Mouse (Mus musculus): Measurements from ENCODE around the gene Sox13.

The Sox13 gene

DNA sequence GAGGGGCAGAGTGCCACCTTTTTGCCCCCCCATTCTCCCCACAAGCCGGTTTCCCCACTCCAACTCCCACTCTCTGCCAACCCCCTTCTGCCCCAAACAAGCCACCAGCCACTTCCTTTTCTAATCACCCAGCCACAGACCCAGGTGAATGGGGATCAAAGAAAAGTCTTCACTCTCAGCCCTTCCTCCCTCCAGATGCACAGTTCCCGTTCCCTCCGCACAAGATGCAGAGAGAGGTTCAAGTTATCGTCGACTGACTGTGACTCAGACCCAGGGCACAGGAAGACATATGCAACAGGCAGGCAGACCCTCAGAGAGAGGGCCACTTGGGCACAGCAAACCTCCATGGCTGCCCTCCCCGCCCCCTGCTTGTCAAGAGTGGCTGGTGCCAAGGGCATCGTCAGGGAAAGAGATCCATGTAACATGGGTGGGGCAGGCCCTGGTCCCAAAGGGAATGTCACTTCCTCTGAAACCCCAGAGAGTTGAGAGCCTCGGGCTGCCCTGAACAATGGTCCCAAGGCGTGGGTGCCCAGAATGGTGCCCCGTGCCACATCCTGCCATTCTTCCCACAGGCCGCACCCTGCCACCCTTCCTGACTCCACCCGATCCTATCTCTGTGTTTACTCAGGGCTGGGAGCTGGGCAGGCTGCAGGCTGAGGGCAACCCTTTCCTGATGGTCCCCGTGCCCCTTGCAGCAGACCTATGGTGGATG lies 24.0 kb downstream of the Sox13 start:
- no peak for DNase-seq (ENCODE audit: low read depth, low spot score)

DNA sequence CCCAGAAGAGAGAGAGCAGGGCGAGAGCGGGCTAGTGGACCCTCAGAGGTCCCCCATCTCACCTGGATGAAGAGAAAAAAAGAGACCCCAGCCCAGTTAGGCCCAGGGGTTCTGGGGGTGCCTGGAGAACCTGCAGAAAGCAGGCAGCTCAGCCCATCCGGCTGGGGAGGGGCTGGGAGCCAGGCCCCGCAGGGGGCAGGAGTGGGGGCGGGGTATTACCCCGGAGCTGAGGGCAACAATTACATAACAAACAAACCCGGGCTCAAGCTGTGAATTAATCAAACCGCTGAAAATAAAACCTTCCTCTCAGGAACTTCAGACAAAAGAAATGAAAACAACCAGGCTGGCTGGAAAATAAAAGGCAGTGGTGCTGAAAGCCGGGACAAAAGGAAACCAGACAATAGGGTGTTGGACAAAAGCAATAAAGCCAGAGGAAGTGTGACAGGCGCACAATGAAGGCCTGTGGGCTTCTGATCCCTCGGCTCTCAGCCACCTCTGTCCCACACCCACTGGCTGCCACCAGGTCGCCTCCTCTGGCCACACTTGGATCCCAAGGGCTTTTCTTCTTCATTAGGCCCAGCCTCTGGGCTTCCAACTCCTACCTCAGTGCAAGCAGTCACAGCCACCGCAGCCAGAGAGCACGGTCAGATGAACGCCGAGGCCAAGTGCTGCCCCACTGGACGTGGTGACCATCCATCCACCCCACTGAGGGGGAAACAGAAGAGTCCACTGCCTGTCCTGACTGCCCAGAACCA lies 26.5 kb downstream of the Sox13 start:
- peak; percentile 71 for DNase-seq (ENCODE audit: low read depth, low spot score)

GRCm38 (mm10) chr1:133397094-133397482 lies 27.1 kb downstream of the Sox13 start:
- DNase-seq (ENCODE audit: low read depth, low spot score), result no peak

- DNase-seq (ENCODE audit: low read depth, low spot score), result no peak
Measured at GRCm38 (mm10) chr1:133396693-133397092, 27.5 kb downstream of the Sox13 start.

GRCm38 (mm10) chr1:133394702-133395101 lies 29.5 kb downstream of the Sox13 start:
- no peak for DNase-seq (ENCODE audit: low read depth, low spot score)

DNA sequence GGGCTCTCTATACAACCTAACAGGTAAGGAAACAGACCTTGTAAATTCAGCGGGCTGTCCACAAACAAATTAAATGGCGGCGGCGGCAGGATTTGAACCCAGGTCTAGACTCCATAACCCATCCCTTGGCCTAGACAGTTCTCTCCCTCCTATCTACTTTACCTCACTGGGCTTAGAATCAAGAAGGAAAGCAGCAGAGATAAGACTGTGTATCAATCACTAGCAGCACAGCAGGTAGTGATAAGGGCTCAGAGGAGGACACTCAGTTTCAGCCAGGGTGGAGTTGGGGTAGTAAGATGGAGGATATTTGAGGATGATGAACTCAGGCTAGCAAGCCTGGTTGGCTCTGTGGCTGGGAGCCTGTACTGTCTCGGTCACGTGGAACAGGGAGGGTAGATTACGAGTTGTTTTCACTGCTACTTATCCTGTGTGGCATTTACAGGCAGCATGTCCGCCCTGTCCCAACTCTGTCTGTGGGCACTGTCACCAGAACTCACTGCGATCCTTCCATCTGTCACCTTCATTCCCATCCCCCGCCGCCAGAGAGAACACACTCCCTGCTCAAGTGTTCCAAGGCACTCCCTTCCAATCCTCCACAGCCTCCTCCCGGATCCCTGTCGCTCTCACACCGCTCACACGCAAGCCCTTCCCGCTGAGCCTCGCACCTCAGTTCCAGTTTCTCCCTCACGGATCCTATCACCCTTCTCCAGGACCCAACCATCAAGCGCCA lies 36.5 kb downstream of the Sox13 start:
- no peak for DNase-seq (ENCODE audit: low read depth, low spot score)

GRCm38 (mm10) chr1:133386209-133386608 lies 38.0 kb downstream of the Sox13 start:
- no peak for DNase-seq (ENCODE audit: low read depth, low spot score)

DNA sequence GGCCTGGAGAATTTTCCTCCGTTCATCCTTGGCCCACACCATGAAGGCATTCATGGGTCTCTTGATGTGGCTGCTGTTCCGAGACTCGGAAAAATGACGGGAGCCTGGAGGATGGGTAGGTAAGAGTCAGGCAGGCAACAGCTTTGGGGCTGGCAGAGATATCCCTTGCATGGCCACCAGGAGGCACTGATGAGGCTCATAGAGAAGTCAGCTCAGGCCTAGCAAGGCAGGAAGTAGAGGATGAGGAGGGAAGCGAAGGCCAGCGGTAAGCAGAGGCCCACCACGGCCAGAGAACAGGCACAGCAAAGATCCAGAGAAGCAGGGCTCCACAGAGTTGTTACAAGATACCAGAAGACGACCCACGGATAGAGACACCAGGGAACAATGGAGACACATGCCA lies 38.7 kb downstream of the Sox13 start:
- DNase-seq (ENCODE audit: low read depth, low spot score), result no peak

DNA sequence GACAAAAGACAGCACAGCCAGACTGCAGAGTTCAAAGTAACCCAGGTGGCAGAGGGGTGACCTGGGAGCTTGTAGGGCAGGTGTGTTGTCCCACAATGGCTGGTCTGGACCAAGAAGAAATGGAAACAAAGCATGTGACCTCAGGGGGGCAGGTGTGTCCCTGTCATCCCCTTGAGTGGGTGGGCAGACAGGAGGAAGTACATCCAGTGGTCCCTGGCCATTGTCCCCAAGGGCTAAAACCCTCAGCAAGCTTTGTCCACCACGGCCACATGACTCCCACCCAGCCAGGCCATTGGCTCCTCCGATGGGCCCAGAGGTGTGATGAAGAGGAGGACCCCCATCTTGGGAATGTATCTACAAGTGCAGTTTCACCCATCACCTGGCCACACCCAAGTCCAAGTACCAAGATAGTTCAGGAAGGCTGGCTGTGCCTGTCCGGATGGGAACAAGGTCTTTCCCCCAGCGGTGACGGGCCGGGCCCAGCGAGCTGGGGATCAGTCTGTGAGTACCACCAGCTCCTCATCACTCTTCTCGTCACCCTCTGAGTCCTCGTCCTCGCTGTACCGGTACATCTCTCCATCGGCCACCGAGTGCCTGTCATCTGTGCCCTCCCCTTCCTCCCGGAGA lies 40.9 kb downstream of the Sox13 start:
- no peak for DNase-seq (ENCODE audit: low read depth, low spot score)

GRCm38 (mm10) chr1:133382552-133383155 lies 41.5 kb downstream of the Sox13 start:
- DNase-seq (ENCODE audit: low read depth, low spot score), result no peak

DNA sequence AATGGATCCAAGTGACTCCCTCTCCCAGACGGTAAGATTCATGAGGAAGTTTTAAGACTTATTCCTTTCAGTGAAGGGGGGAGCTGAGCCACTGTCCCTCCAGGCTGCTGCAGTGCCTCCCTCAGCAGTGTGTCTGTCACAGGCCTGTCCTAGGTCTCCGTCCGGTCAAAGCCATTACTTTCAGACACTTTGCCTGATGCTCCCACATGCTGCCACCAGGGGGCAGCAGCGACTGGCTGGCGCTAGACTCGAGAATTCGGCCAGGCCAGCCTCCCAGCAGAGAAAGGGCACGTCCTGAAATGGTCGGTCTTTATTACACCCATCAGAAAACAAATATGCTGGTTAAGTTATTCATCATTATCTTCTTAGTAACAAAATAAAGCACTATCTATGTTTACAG lies 42.2 kb downstream of the Sox13 start:
- DNase-seq (ENCODE audit: low read depth, low spot score), result no peak

DNA sequence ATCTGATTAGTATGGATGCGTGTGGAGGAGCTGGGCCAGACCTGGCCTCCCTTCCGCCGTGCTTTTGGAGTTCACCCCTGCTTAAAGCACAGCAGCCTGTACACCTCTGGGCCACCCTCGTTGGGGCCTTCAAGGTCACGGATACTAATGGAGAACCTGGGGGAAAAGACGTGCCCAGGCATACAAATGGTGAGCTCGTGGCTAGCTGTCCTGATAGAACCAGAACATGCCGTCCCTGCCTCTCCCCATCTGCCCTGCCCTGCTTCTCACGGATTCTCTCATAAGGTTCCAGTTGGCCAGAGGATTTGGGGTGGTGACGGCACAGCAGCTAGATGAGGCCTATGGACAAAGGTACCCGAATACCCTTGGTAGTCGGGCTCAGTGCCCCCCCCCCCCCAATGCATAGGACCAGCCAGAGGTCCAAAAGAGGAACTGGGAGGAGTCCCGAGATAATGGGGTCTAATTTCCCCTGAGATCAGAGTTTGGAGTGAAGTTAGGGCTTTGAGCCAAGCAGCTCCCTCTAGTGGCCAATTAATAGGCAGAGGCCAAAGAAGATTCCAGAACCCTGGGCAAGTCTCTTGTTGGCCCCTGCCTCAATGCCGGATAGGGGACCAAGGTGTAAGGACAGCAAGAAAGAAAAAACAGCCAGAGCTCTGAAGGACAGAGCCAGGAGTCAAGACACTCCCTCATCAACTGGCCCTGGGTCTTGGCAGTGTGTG lies 43.7 kb downstream of the Sox13 start:
- DNase-seq (ENCODE audit: low read depth, low spot score), result no peak

DNA sequence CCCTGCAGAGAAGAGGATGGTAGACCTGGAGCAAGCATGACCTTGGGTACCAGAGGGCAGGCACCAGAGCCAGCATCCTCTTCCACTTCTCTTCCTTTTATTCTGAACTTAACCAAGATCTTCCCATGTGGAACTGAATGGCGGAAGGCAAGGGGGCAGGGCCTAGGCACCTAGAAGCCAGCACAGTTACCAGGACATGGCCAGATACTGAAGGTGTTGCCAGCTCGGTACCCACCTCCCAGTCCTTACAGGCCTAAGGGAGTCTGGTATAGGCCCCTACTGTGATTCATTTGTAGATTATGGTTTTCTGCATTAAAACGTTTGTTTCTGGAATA lies 44.2 kb downstream of the Sox13 start:
- no peak for DNase-seq (ENCODE audit: low read depth, low spot score)

- DNase-seq (ENCODE audit: low read depth, low spot score), result no peak
Measured at GRCm38 (mm10) chr1:133379254-133379985, 44.8 kb downstream of the Sox13 start.

- no peak for DNase-seq (ENCODE audit: low read depth, low spot score)
Measured at GRCm38 (mm10) chr1:133377547-133377946, 46.6 kb downstream of the Sox13 start.

GRCm38 (mm10) chr1:133375696-133376346 lies 48.4 kb downstream of the Sox13 start:
- no peak for DNase-seq (ENCODE audit: low read depth, low spot score)

DNA sequence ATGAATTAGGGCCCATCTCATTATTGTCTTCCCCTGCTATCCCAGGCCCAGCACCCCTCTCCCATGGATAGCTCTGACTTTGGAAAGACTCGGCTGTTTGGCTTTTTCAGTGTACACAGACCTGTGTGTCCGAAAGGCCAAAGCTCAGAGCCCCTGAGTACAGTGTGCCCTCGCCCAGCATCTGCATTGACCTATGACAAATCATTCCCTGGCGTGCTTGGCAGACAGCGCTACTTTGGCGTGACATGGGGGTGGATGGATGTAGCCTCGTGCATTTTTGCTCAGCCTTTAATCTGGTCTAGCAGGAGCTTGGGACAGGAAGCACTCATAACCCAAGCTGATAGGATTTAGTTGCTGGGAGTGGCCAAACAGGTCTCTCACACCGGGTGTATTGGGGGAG lies 52.1 kb downstream of the Sox13 start:
- no peak for DNase-seq (ENCODE audit: low read depth, low spot score)

- DNase-seq (ENCODE audit: low read depth, low spot score), result no peak
Measured at GRCm38 (mm10) chr1:133371431-133371830, 52.7 kb downstream of the Sox13 start.

GRCm38 (mm10) chr1:133370352-133370751 lies 53.8 kb downstream of the Sox13 start:
- DNase-seq (ENCODE audit: low read depth, low spot score), result no peak

DNA sequence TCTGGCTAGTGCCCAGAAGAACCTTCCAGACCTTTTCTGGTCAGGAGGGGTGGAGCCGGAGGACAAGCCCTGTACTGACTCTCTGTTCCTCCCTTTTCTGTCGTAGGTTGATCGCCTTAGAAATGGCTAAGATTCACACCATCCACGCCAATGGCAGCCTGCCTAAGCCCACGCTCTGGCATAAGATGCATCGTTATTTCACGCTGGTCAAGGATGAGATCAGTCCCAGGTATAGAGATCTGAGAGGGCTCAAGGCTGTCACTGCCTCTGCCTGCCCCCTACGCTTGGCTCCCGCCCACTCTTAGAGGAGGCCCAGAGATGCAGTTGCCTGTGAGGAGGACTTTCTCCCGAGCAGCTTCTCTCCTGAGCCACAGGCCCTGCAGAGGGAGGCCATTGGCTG lies 55.5 kb downstream of the Sox13 start:
- DNase-seq (ENCODE audit: low read depth, low spot score), result no peak

All from WW6 (cell line).